Mouse (Mus musculus): ENCODE data around the gene Fgf12.

DNA sequence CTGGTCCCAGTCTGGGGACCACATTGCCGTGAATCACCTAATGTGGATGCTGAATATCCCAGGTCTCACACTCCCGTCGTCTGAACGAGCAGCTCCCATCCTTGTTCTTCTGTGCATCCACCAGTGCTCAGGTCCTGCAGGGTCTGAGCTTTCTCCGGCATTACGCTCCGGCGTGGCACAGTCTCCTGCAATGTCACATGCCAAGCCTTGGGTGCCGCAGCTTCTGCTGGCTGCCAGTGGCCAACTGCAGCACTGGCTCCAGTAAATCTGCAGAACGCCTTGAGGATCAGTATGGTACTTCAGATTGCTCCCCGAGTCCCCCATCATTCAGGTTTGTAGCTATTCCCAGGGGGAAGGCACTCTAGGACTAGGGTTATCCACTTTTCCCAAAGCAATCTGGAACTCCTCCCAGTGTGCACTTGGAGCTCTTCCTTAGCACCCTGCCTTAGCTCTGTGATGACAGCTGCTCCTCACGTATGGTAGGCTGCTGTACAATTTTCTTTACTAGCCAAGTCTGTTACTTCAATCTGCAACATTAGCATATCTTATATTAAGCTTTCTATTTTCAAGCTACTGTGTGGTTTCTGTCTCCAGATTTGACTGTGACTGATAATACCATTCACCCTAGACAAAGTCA, 254.8 kb downstream of the Fgf12 start:
- TF ChIP-seq CTCF (IDR thresholded peaks at IDR 0.05; ENCODE audit: low read depth) (no peak), EP300 (IDR thresholded peaks at IDR 0.05; ENCODE audit: low read depth) (no peak)
